Mouse (Mus musculus) limb, embryonic 10.5 days (tissue): ENCODE results near the gene Trmt44. TPM values are rescaled to one million over a fixed set of nuclear protein-coding genes. Genes with fewer than 3 reads are reported as not detected.

Source experiments
- DNase-seq: peaks from one replicate; pipeline ENCODE4 v3.0.0-alpha.2; 2017; ENCODE audit warnings: low spot score
- H3K27ac ChIP-seq: fragments of 300-500 bp; sonication (generic); 2 replicates; pipeline ENCODE4 v1.5.1; 2016; ENCODE audit warnings: mild to moderate bottlenecking
- H3K27me3 ChIP-seq: fragments of 300-500 bp; sonication (generic); 2 replicates; pipeline ENCODE4 v1.6.1; 2016; ENCODE audit warnings: low read depth, mild to moderate bottlenecking; ENCODE audit not compliant: poor library complexity, severe bottlenecking
- H3K36me3 ChIP-seq: fragments of 300-500 bp; sonication (generic); 2 replicates; pipeline ENCODE4 v1.6.1; 2016; ENCODE audit warnings: mild to moderate bottlenecking, moderate library complexity
- H3K4me1 ChIP-seq: fragments of 300-500 bp; sonication (generic); 2 replicates; pipeline ENCODE4 v1.6.1; 2016
- H3K4me3 ChIP-seq: fragments of 300-500 bp; sonication (generic); 2 replicates; pipeline ENCODE4 v1.5.1; 2016; ENCODE audit warnings: mild to moderate bottlenecking, moderate library complexity
- H3K9me3 ChIP-seq: fragments of 300-500 bp; sonication (generic); replicated peaks from 2 replicates; pipeline ENCODE4 v1.6.1; 2016; ENCODE audit warnings: mild to moderate bottlenecking
- WGBS: fragments of 180-500 bp; shearing (Covaris S2); methylation state at CpG from one replicate; pipeline ENCODE4 v1.1.7; 2016; 5-methylcytosine and 5-hydroxymethylcytosine counted together
- polyA plus RNA-seq: library from polyadenylated mRNA; unstranded; fragments of >200 nt; fragmentation: Nextera tagmentation; extraction: Ambion mirVana; gene quantifications from 2 replicates; pipeline ENCODE4 v1.2.1, GENCODE M21; 2016

Trmt44 gene
- polyA plus RNA-seq: 10.1 and 10.6 TPM in 2 replicates

DNA sequence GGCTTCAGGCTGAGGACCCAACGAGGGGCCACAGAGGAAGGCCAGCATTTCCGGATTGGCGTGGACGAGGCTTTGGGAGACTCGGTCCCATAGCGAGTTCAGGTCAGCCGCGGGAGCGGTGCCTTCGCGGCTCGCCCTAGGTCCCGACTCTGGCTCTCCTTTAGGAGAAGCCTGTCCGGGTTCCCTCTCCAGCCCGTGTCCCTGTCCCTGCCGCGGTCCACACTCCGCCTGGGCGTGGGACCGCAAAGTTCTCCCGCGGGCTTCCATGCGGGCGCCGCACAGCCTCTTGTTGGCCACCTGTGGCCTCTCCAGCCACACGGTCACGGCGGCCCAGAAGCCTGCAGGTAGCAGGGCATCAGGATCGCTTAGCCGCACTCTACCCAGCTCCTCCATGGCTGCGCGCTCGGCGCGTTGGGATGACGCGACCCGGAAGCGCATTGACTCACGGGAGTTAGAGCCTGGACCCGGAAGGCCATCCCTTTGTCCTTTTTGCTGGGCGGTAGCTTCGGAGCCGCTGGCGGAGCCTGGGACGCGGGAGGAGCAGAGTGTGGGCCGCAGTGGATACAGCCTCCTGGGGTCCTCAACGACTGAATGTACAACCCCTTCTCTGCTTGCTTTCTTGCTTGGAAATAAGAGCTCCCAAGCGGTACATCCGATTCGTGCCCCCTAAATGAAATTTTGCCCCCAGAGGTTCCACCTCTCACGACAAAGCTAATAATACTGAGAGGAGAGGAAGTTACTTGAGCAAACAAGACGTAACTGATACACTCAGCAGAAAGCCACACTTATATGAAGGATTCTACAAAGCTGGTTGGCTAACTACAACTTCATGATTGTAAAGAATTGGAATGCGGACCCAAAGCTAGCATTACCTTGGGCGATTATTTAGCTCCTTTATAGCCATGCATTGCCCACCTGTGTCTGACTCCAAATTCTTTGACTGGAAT lies at the start of gene Trmt44:
Trmt44 (minus strand) TSS at position 418 of the 947 bp plus-strand sequence.
- peak; percentile 95 for DNase-seq
- 4% methylated on average over 56 of the region's 56 CpGs for WGBS
- Histone ChIP-seq H3K4me1 (peaks cover 12% of the 10 kb centered on the region), H3K27ac (peak within 1 kb of the TSS; percentile 91), H3K36me3 (peaks cover 37% of the 10 kb centered on the region), H3K27me3 (no peaks in the 10 kb centered on the region), H3K9me3 (no peaks in the 10 kb centered on the region), H3K4me3 (peak within 1 kb of the TSS; percentile 82)

DNA sequence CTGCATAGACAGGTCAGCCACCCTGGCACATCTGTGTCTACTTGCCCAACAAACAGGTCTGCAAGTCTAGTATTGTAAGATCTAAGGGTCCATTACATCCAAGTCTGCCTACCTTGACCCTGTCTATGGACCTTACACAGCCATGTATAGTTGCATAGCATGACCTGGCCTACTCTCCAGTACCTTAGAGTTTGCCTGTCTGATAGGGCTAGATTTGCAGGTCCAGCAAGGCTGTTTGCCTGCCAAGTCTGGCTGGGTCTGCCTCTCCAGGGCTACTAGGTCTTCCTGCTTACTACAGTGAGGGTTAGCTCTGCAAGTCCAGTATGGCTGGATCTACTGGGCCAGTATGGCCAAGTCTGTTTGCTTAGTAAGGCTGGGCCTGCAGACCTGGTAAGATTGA lies 49.0 kb upstream of the Trmt44 start:
- no peak overlapping the region for H3K4me3 ChIP-seq
- no peak overlapping the region for H3K27ac ChIP-seq
- no peaks in the 10 kb centered on the region for H3K9me3 ChIP-seq
- H3K36me3 ChIP-seq: no peaks in the 10 kb centered on the region
- no peaks in the 10 kb centered on the region for H3K27me3 ChIP-seq
- DNase-seq: no peak
- H3K4me1 ChIP-seq: peaks cover 9% of the 10 kb centered on the region

GRCm38 (mm10) chr5:35621114-35621513 lies 46.2 kb upstream of the Trmt44 start:
- H3K36me3 ChIP-seq: no peaks in the 10 kb centered on the region
- H3K9me3 ChIP-seq: no peaks in the 10 kb centered on the region
- no peak overlapping the region for H3K4me3 ChIP-seq
- no peak overlapping the region for H3K27ac ChIP-seq
- WGBS: 41% methylated on average over 4 of the region's 4 CpGs
- no peaks in the 10 kb centered on the region for H3K27me3 ChIP-seq
- DNase-seq: no peak
- H3K4me1 ChIP-seq: peaks cover 15% of the 10 kb centered on the region

- H3K27ac ChIP-seq: no peak overlapping the region
Measured at GRCm38 (mm10) chr5:35616943-35617342, 42.1 kb upstream of the Trmt44 start.

DNA sequence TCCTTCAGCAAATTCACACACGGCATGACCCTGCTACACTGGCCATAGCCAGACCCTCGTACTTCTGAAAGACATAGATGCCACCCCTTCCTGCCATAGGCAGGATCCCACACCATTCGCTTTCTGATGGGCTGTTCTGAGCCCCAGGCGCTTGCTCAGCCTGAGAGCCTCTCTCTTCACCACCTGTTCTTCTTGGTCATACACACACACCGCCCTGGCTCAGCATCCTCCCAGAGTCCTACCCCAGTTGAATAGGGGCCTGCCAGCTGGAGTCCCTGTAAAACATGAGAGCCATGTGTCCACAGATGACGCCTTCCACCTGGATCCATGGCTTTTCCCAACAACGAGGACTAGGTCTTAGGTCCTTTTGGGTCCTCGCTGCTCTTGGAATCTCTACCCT lies 37.9 kb upstream of the Trmt44 start:
- Histone ChIP-seq H3K4me1 (peaks cover 29% of the 10 kb centered on the region), H3K27ac (no peak overlapping the region), H3K9me3 (no peaks in the 10 kb centered on the region), H3K27me3 (no peaks in the 10 kb centered on the region), H3K4me3 (no peak overlapping the region), H3K36me3 (no peaks in the 10 kb centered on the region)
- 90% methylated on average over 8 of the region's 8 CpGs for WGBS
- DNase-seq: no peak

More at GRCm38 (mm10) chr5:35616943-35617342, 42.1 kb upstream of the Trmt44 start:
- peaks cover 15% of the 10 kb centered on the region for H3K4me1 ChIP-seq
- no peaks in the 10 kb centered on the region for H3K27me3 ChIP-seq
- WGBS: 56% methylated on average over 5 of the region's 5 CpGs
- no peaks in the 10 kb centered on the region for H3K36me3 ChIP-seq
- H3K9me3 ChIP-seq: no peaks in the 10 kb centered on the region
- H3K4me3 ChIP-seq: no peak overlapping the region
- DNase-seq: no peak

- no peaks in the 10 kb centered on the region for H3K27me3 ChIP-seq
- DNase-seq: no peak
- no peak overlapping the region for H3K27ac ChIP-seq
- no peaks in the 10 kb centered on the region for H3K9me3 ChIP-seq
- H3K4me1 ChIP-seq: peaks cover 30% of the 10 kb centered on the region
- H3K36me3 ChIP-seq: no peaks in the 10 kb centered on the region
- no peak overlapping the region for H3K4me3 ChIP-seq
- 86% methylated on average over 11 of the region's 11 CpGs for WGBS
Measured at GRCm38 (mm10) chr5:35611900-35612299, 37.0 kb upstream of the Trmt44 start.

DNA sequence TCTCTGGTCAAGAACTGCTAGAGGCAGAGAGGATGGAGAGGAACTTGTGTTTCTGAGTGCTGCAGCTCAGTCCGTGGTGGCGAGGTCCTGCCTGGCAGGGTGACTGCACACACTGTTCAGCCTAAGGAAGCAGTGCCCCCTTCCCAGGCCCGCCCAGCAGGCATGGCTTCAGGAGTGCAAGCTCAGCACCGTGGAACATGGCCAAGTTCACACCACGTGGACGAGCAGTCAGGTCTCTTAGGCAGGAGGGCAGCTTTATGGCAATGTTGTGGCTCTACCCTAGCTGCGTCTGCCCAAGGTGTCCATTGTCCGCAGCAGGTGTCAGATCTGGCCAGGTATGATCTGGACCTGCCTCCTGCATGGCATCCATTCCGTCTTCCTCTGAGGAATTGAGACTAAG lies 36.3 kb upstream of the Trmt44 start:
- Histone ChIP-seq H3K4me1 (peaks cover 26% of the 10 kb centered on the region), H3K4me3 (no peak overlapping the region), H3K9me3 (no peaks in the 10 kb centered on the region), H3K27ac (no peak overlapping the region), H3K27me3 (no peaks in the 10 kb centered on the region), H3K36me3 (no peaks in the 10 kb centered on the region)
- WGBS: 90% methylated on average over 9 of the region's 9 CpGs
- DNase-seq: no peak

DNA sequence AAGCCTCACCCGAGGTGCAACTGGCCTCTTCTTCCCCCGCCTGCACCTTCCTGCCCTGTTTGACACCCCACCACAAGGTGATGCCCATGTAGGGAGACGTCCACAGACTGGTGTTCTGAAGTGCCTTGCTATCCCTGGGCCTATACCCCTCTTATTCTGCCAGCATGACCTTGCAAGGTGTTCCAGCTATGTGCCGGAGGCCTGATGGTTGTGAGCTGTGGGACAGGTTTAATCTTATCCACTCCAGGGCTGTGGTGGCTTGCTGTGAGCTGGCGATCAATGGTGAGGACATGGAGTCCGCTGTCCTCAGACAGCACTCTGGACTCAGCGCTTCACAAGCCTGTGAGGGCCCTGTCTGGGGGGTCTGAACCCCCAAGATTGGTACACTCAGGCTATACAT lies 35.5 kb upstream of the Trmt44 start:
- H3K4me3 ChIP-seq: no peak overlapping the region
- H3K27ac ChIP-seq: 0 out of 2 replicates have a peak overlapping the region, but pooled peaks have one; percentile 26
- H3K27me3 ChIP-seq: no peaks in the 10 kb centered on the region
- DNase-seq: no peak
- no peaks in the 10 kb centered on the region for H3K36me3 ChIP-seq
- 92% methylated on average over 7 of the region's 7 CpGs for WGBS
- no peaks in the 10 kb centered on the region for H3K9me3 ChIP-seq
- peaks cover 26% of the 10 kb centered on the region for H3K4me1 ChIP-seq

DNA sequence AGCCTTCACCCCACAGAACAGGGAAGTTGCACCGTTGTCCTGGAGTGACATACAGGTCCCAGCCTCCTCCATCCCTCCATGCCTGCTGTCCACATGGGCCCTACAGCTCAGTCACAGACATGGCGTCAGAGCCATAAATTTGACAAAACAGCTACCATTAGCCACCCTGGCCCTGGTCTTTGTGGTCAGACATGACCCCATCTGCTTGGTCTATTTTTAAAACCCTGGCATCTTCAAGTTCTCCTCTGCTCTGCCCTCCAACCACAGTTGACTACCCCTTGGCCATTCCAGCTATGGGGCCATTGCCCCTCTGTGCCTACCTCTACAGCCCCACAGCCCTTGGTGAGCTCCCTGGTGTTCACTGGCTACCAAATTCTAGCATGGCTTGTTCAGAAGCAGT lies 35.1 kb upstream of the Trmt44 start:
- no peaks in the 10 kb centered on the region for H3K27me3 ChIP-seq
- H3K4me3 ChIP-seq: no peak overlapping the region
- no peaks in the 10 kb centered on the region for H3K36me3 ChIP-seq
- DNase-seq: no peak
- 81% methylated on average over 2 of the region's 2 CpGs for WGBS
- H3K9me3 ChIP-seq: no peaks in the 10 kb centered on the region
- H3K4me1 ChIP-seq: peaks cover 26% of the 10 kb centered on the region
- peak overlapping the region; percentile 26; the same call in 1 of the 2 replicates for H3K27ac ChIP-seq

GRCm38 (mm10) chr5:35609381-35609780 lies 34.5 kb upstream of the Trmt44 start:
- H3K4me3 ChIP-seq: no peak overlapping the region
- peak overlapping the region; percentile 56; the same call in 1 of the 2 replicates for H3K27ac ChIP-seq
- 43% methylated on average over 12 of the region's 12 CpGs for WGBS

GRCm38 (mm10) chr5:35608559-35608958 lies 33.7 kb upstream of the Trmt44 start:
- no peak for DNase-seq
- peak overlapping the region; percentile 8; the same call in 1 of the 2 replicates for H3K27ac ChIP-seq
- H3K4me1 ChIP-seq: peaks cover 26% of the 10 kb centered on the region
- H3K36me3 ChIP-seq: no peaks in the 10 kb centered on the region
- H3K9me3 ChIP-seq: no peaks in the 10 kb centered on the region
- no peak overlapping the region for H3K4me3 ChIP-seq
- H3K27me3 ChIP-seq: no peaks in the 10 kb centered on the region
- WGBS: 84% methylated on average over 5 of the region's 5 CpGs

More at GRCm38 (mm10) chr5:35609381-35609780, 34.5 kb upstream of the Trmt44 start:
- DNase-seq: peak; percentile 51
- H3K4me1 ChIP-seq: peaks cover 26% of the 10 kb centered on the region
- H3K27me3 ChIP-seq: no peaks in the 10 kb centered on the region
- no peaks in the 10 kb centered on the region for H3K9me3 ChIP-seq
- H3K36me3 ChIP-seq: no peaks in the 10 kb centered on the region

- Histone ChIP-seq H3K27ac (0 out of 2 replicates have a peak overlapping the region, but pooled peaks have one; percentile 7), H3K4me1 (peaks cover 26% of the 10 kb centered on the region), H3K9me3 (no peaks in the 10 kb centered on the region), H3K36me3 (no peaks in the 10 kb centered on the region), H3K27me3 (no peaks in the 10 kb centered on the region), H3K4me3 (no peak overlapping the region)
- DNase-seq: no peak
- 74% methylated on average over 7 of the region's 7 CpGs for WGBS
Measured at GRCm38 (mm10) chr5:35607784-35608183, 32.9 kb upstream of the Trmt44 start.

GRCm38 (mm10) chr5:35606800-35607199 lies 31.9 kb upstream of the Trmt44 start:
- no peak for DNase-seq
- Histone ChIP-seq H3K36me3 (peaks cover 5% of the 10 kb centered on the region; the same call in 1 of the 2 replicates), H3K27ac (no peak overlapping the region), H3K4me1 (peaks cover 26% of the 10 kb centered on the region), H3K27me3 (no peaks in the 10 kb centered on the region), H3K4me3 (no peak overlapping the region), H3K9me3 (no peaks in the 10 kb centered on the region)
- 91% methylated on average over 7 of the region's 7 CpGs for WGBS
